Mouse (Mus musculus) erythroblast, embryonic 14.5 days (primary cell): Measurements from ENCODE around the gene Eprs. TPM values are rescaled to one million over a fixed set of nuclear protein-coding genes. Genes with fewer than 3 reads are reported as not detected.

Experiments used
- H3K27me3 ChIP-seq: 2 replicates; pipeline ENCODE4 v1.6.1; 2012; ENCODE audit warnings: inconsistent platforms; ENCODE audit not compliant: control insufficient read depth
- H3K36me3 ChIP-seq: 2 replicates; pipeline ENCODE4 v1.6.1; 2012; ENCODE audit warnings: mild to moderate bottlenecking, inconsistent platforms; ENCODE audit not compliant: control insufficient read depth
- H3K4me1 ChIP-seq: 2 replicates; pipeline ENCODE4 v1.6.1; 2012; ENCODE audit warnings: inconsistent platforms; ENCODE audit not compliant: control insufficient read depth
- H3K4me3 ChIP-seq: replicated peaks from 2 replicates; pipeline ENCODE3; 2012; ENCODE audit warnings: moderate library complexity, mild to moderate bottlenecking, inconsistent platforms
- H3K9me3 ChIP-seq: 2 replicates; pipeline ENCODE4 v1.6.1; 2012; ENCODE audit warnings: low read length, inconsistent platforms, mixed read lengths; ENCODE audit not compliant: control insufficient read depth
- GATA1 ChIP-seq: IDR thresholded peaks from 2 replicates; pipeline ENCODE4 v1.6.1; 2012; ENCODE audit warnings: low read length, inconsistent platforms, mixed read lengths
- TAL1 ChIP-seq: IDR thresholded peaks from 3 replicates; pipeline ENCODE4 v1.6.1; 2012; ENCODE audit warnings: low read length, inconsistent platforms, mixed read lengths
- polyA plus RNA-seq: library from polyadenylated mRNA; stranded (reverse); fragments of >175 nt; gene quantifications from 2 replicates; pipeline ENCODE4 v1.2.3, GENCODE M21; 2012

Gene Eprs
- polyA plus RNA-seq, 1 experiment: 0.60 TPM

DNA sequence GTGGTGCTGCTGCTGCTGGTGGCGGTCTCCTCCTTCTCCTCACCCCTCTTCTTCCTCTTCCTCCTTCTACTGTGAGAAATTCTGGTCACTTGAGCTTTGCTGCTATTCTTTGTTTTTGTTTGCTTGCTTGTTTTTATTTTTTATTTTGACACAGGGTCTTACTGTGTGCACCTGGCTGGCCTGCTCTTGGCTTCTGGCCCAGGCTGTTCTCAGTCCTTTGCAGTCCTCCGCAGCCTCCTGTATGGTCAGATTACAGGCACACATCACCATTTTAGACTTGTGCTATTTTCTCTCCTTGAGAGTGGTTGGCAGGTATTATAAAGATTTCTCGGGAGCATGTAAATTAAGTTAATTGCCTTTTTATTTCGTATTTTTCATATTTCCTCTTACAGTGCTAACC, 28.7 kb upstream of the Eprs start:
- Histone ChIP-seq H3K4me3 (no peak overlapping the region), H3K36me3 (no peaks in the 10 kb centered on the region; the same call in 1 of the 2 replicates), H3K27me3 (no peaks in the 10 kb centered on the region), H3K4me1 (peaks cover 30% of the 10 kb centered on the region), H3K9me3 (no peaks in the 10 kb centered on the region)
- no peak for TF ChIP-seq GATA1
- no peak for TF ChIP-seq TAL1

DNA sequence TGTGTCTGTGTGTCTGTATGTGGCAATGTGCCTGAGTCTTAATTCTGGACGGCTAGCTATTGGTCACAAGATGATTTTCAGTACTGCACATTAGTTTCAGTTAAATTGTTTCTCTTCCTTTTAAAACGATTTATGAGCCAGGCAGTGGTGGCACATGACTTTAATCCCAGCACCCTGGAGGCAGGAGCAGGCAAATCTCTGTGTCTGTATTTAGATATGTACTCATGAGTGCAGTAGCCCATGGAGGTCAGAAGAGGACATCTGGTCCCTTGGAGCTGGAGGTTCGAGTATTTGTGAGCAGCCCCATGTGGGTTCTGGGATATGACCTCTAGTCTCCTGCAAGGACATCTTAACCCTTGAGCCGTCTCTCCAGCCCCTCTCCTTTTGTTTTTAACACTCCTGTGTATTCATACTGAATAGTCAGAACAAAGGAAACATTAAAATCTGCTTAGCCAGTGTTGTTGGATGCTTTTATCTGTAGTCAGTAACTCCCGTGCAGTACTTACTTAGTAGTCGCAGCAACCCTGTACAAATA, 27.5 kb upstream of the Eprs start:
- TF ChIP-seq TAL1 (no peak), GATA1 (no peak)
- Histone ChIP-seq H3K4me1 (peaks cover 20% of the 10 kb centered on the region), H3K36me3 (no peaks in the 10 kb centered on the region; the same call in 1 of the 2 replicates), H3K4me3 (no peak overlapping the region), H3K9me3 (no peaks in the 10 kb centered on the region), H3K27me3 (no peaks in the 10 kb centered on the region)

DNA sequence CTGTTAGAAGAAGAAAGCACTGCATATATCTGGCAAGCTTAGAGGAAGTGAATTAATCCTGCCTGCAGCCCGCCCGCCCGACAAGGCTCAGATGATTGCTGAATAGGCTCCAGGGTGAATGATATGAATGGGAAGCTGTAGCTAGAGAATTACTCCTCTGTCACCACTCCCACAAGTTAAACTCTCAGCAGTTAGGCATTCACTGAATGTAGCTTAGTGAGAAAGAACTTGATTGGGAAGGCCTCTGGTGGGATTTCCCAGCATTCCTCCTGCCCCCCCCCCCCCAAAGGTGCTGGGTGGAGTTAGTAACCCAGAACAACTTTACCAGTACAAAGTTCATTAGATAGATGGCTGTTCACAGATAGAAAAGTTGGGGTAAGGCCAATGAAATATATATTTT, 26.3 kb upstream of the Eprs start:
- H3K27me3 ChIP-seq: no peaks in the 10 kb centered on the region
- TF ChIP-seq GATA1 (no peak), TAL1 (no peak)
- H3K4me3 ChIP-seq: no peak overlapping the region
- H3K9me3 ChIP-seq: no peaks in the 10 kb centered on the region; the same call in 1 of the 2 replicates
- H3K36me3 ChIP-seq: peaks cover 6% of the 10 kb centered on the region
- peaks cover 17% of the 10 kb centered on the region for H3K4me1 ChIP-seq

- Histone ChIP-seq H3K9me3 (peaks cover 2% of the 10 kb centered on the region; the same call in 1 of the 2 replicates), H3K4me1 (peaks cover 9% of the 10 kb centered on the region), H3K4me3 (no peak overlapping the region), H3K36me3 (peaks cover 22% of the 10 kb centered on the region), H3K27me3 (no peaks in the 10 kb centered on the region)
- no peak for TF ChIP-seq TAL1
- TF ChIP-seq GATA1: no peak
These were observed 20.4 kb upstream of the Eprs start for GRCm38 (mm10) chr1:185342441-185342840.

GRCm38 (mm10) chr1:185343422-185343821, 19.4 kb upstream of the Eprs start:
- no peaks in the 10 kb centered on the region for H3K27me3 ChIP-seq
- H3K9me3 ChIP-seq: peaks cover 2% of the 10 kb centered on the region; the same call in 1 of the 2 replicates
- H3K4me3 ChIP-seq: no peak overlapping the region
- H3K4me1 ChIP-seq: peaks cover 9% of the 10 kb centered on the region
- TF ChIP-seq TAL1 (no peak), GATA1 (no peak)
- peaks cover 26% of the 10 kb centered on the region for H3K36me3 ChIP-seq

DNA sequence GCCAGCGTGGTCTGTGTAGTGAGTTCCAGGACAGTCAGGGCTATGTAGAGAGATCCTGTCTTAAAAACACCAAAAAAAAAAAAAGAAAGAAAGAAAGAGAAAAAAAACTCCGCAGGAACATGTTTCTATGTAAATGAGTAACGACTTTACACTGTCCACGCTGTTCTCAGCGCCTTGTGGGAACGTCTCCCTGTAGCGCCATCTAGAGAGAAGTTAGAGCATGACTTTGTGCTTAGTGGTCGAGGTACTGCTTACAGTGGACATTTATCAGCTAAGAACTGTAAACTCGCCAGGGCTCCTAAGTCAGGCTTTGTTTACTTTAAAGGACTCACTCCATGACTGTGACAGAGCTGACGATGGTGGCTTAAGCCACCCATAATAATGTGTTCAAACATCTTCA, 16.7 kb upstream of the Eprs start:
- peaks cover 9% of the 10 kb centered on the region for H3K4me1 ChIP-seq
- no peaks in the 10 kb centered on the region for H3K27me3 ChIP-seq
- peaks cover 2% of the 10 kb centered on the region; the same call in 1 of the 2 replicates for H3K9me3 ChIP-seq
- H3K36me3 ChIP-seq: peaks cover 33% of the 10 kb centered on the region
- H3K4me3 ChIP-seq: no peak overlapping the region
- TF ChIP-seq GATA1: no peak
- no peak for TF ChIP-seq TAL1

- Histone ChIP-seq H3K27me3 (no peaks in the 10 kb centered on the region), H3K36me3 (peaks cover 28% of the 10 kb centered on the region), H3K4me1 (no peaks in the 10 kb centered on the region), H3K9me3 (no peaks in the 10 kb centered on the region; the same call in 1 of the 2 replicates), H3K4me3 (no peak overlapping the region)
- no peak for TF ChIP-seq TAL1
- TF ChIP-seq GATA1: no peak
These were observed 13.1 kb upstream of the Eprs start for GRCm38 (mm10) chr1:185349741-185350140.

DNA sequence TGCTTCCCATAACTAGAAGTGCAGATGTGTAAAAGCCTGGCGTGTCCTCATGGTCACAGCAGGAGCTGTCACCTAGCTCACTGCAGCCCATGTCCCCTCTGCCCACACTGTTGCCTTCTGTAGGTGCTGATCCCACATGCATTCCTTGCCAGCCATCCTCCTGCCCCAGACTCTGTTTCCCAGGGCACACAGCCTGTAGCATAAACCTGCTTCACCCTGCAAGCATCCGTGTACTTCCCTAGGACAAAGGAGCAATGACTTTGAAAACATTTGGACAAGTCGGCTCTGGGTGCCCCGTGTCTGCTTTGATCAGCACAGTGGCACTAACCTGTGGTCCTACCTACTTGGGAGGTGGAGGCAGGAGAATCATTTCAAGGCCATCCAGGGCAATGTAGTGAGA, 12.2 kb upstream of the Eprs start:
- TF ChIP-seq GATA1 (no peak), TAL1 (no peak)
- Histone ChIP-seq H3K4me1 (no peaks in the 10 kb centered on the region), H3K4me3 (no peak overlapping the region), H3K36me3 (peaks cover 23% of the 10 kb centered on the region), H3K9me3 (no peaks in the 10 kb centered on the region), H3K27me3 (no peaks in the 10 kb centered on the region)

- TF ChIP-seq TAL1: no peak
- no peak for TF ChIP-seq GATA1
- H3K27me3 ChIP-seq: no peaks in the 10 kb centered on the region
- H3K36me3 ChIP-seq: peaks cover 18% of the 10 kb centered on the region
These were observed 10.7 kb upstream of the Eprs start for GRCm38 (mm10) chr1:185352151-185352550.

DNA sequence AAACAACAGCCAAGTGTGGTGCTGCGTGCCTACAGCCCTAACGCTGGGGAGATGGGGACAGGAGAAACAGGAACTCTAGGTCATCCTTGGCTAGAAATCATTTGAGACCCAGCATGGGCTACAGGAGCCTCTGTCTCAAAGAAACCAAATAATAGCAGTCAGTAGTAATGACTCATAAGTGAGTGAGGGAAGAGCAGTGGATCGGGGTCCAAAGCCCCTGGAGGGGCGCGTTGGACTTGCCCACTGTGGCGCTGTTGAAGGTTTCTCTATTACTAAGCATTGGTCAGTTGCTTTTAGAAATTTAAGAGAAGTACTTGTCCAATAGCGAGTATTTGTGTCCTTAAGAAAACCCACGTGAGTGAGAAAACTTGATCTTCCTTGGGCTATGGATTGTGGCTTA, 9.5 kb upstream of the Eprs start:
- Histone ChIP-seq H3K4me3 (no peak overlapping the region), H3K27me3 (no peaks in the 10 kb centered on the region), H3K4me1 (no peaks in the 10 kb centered on the region), H3K36me3 (peaks cover 17% of the 10 kb centered on the region), H3K9me3 (no peaks in the 10 kb centered on the region)
- TF ChIP-seq GATA1 (no peak), TAL1 (no peak)

More at GRCm38 (mm10) chr1:185352151-185352550, 10.7 kb upstream of the Eprs start:
- no peak overlapping the region for H3K4me3 ChIP-seq
- H3K4me1 ChIP-seq: no peaks in the 10 kb centered on the region
- H3K9me3 ChIP-seq: no peaks in the 10 kb centered on the region
